Mouse (Mus musculus) adipocyte (in vitro differentiated cells): ENCODE data around the gene Lysmd4.

Experiments used
- DNase-seq: peaks from one replicate; pipeline ENCODE4 v3.0.0-alpha.2; 2016; ENCODE audit warnings: low spot score

The Lysmd4 gene

GRCm38 (mm10) chr7:67342067-67342625 is 119.8 kb downstream of the Lysmd4 start:
- peak; percentile 16 for DNase-seq

- no peak for DNase-seq
Observed at GRCm38 (mm10) chr7:67344443-67344842, 122.1 kb downstream of the Lysmd4 start.

GRCm38 (mm10) chr7:67352989-67353388 is 130.6 kb downstream of the Lysmd4 start:
- DNase-seq: no peak

- DNase-seq: no peak
Observed at GRCm38 (mm10) chr7:67353667-67354066, 131.3 kb downstream of the Lysmd4 start.

- no peak for DNase-seq
Observed at GRCm38 (mm10) chr7:67355870-67356269, 133.5 kb downstream of the Lysmd4 start.
